Mouse (Mus musculus) liver, embryonic 15.5 days (tissue): Measurements from ENCODE around the gene Fam50b. TPM values are rescaled to one million over a fixed set of nuclear protein-coding genes. Genes with fewer than 3 reads are reported as not detected.

ENCODE experiments used
- ATAC-seq: fragments of 200-750 bp; cut with Nextera tagmentation; 2 replicates; pipeline ENCODE4 v1.8.0; 2017; ENCODE audit warnings: moderate number of reproducible peaks, mild to moderate bottlenecking, moderate library complexity; ENCODE audit not compliant: insufficient read depth
- H3K27ac ChIP-seq: fragments of 300-500 bp; sonication (generic); replicated peaks from 2 replicates; pipeline ENCODE4 v1.5.1; 2015; ENCODE audit warnings: mild to moderate bottlenecking, inconsistent platforms
- H3K27me3 ChIP-seq: fragments of 300-500 bp; sonication (generic); 2 replicates; pipeline ENCODE4 v1.6.1; 2015; ENCODE audit warnings: mild to moderate bottlenecking, inconsistent platforms
- H3K36me3 ChIP-seq: fragments of 300-500 bp; sonication (generic); replicated peaks from 2 replicates; pipeline ENCODE4 v1.6.1; 2015; ENCODE audit warnings: moderate library complexity, mild to moderate bottlenecking, inconsistent platforms
- H3K4me1 ChIP-seq: fragments of 300-500 bp; sonication (generic); replicated peaks from 2 replicates; pipeline ENCODE4 v1.6.1; 2015; ENCODE audit warnings: inconsistent platforms
- H3K4me2 ChIP-seq: fragments of 300-500 bp; sonication (generic); 2 replicates; pipeline ENCODE4 v1.6.1; 2015; ENCODE audit warnings: moderate library complexity, mild to moderate bottlenecking, inconsistent platforms
- H3K4me3 ChIP-seq: fragments of 300-500 bp; sonication (generic); replicated peaks from 2 replicates; pipeline ENCODE4 v1.5.1; 2015; ENCODE audit warnings: mild to moderate bottlenecking, inconsistent platforms
- H3K9ac ChIP-seq: fragments of 300-500 bp; sonication (generic); 2 replicates; pipeline ENCODE4 v1.6.1; 2015; ENCODE audit warnings: moderate library complexity, mild to moderate bottlenecking, inconsistent platforms
- H3K9me3 ChIP-seq: fragments of 300-500 bp; sonication (generic); replicated peaks from 2 replicates; pipeline ENCODE4 v1.6.1; 2016; ENCODE audit warnings: inconsistent platforms
- WGBS: fragments of 180-500 bp; shearing (Covaris S2); methylation state at CpG from one replicate; pipeline ENCODE4 v1.1.7; 2015; ENCODE audit warnings: mixed read lengths; ENCODE audit not compliant: insufficient replicate concordance; 5-methylcytosine and 5-hydroxymethylcytosine counted together
- polyA plus RNA-seq: library from polyadenylated mRNA; unstranded; fragments of >200 nt; fragmentation: Nextera tagmentation; extraction: Ambion mirVana; gene quantifications from 2 replicates; pipeline ENCODE4 v1.2.1, GENCODE M21; 2015

The Fam50b gene
- polyA plus RNA-seq, 1 experiment from 2014 or later = 0.07 TPM

DNA sequence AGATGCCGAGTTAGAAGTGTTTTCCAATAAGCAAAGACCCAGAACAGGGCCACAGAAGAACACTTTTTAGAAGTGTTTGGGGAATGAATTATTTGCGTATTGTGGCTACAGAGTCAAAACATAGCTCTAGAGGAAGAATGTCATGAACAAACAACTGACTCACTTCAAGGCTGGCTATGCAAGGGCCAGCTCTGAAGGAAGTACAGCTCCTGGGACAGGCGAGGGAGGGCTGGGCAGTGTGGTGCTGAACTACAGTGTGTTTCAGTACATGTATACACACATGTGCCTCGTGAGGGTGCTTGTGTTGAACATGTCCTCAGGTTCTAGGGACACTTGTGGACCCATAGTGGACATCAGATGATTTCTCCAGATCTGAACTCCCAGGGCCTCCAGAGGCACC, 25.1 kb upstream of the Fam50b start:
- WGBS = 45% methylated on average over 4 of the region's 4 CpGs
- H3K27ac ChIP-seq = no peak overlapping the region
- ATAC-seq = no peak

DNA sequence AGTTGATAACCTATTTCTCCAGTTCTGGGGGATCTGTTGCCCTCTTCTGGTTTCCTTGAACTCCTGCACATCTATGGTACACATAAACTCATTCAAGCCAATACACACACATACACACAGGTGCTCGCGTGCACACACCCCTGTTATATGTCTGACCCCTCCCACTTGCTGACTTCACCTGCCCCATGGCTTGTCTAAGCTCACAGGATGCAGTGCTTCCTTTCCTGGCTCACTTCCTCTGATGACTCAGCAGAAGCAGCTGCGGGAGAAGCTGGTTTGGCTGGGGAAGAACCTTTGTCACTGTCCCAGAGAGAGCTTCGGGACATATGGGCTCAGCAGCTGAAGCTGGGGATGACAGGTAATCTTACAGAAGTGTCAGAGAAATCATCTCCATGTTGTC, 23.2 kb upstream of the Fam50b start:
- H3K4me3 ChIP-seq = no peak overlapping the region
- 41% methylated on average over 4 of the region's 4 CpGs for WGBS

More for the DNA sequence above, 25.1 kb upstream of the Fam50b start:
- Histone ChIP-seq H3K4me2 (no peak overlapping the region), H3K4me3 (no peak overlapping the region), H3K9me3 (no peaks in the 10 kb centered on the region), H3K27me3 (no peaks in the 10 kb centered on the region), H3K36me3 (no peaks in the 10 kb centered on the region), H3K4me1 (no peaks in the 10 kb centered on the region), H3K9ac (no peak overlapping the region)

DNA sequence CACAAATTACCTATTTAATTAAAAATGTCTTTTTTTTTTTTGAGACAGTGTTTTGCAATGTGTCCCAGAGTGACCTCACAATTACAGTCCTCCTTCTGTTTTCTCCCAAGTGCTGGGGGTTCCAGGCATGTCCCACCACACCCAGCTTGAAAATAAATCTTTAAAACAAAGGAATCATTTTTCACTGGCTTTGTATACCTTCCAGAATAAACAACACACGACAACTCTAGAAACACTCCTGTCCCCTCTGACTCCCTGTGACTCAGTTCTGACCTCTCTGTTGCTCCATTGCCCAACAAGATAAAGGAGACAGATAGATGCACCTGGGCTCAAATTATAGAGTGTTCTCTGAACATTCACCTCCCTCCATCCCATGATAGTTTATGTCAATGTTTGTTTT, 21.8 kb upstream of the Fam50b start:
- Histone ChIP-seq H3K4me2 (no peak overlapping the region), H3K4me1 (no peaks in the 10 kb centered on the region), H3K27me3 (no peaks in the 10 kb centered on the region), H3K27ac (no peak overlapping the region), H3K9ac (no peak overlapping the region), H3K9me3 (no peaks in the 10 kb centered on the region), H3K36me3 (no peaks in the 10 kb centered on the region), H3K4me3 (no peak overlapping the region)
- 33% methylated on average over 1 of the region's 1 CpGs for WGBS
- ATAC-seq = no peak

More for the DNA sequence above, 23.2 kb upstream of the Fam50b start:
- Histone ChIP-seq H3K9ac (no peak overlapping the region), H3K9me3 (no peaks in the 10 kb centered on the region), H3K4me1 (no peaks in the 10 kb centered on the region), H3K27me3 (no peaks in the 10 kb centered on the region), H3K4me2 (no peak overlapping the region), H3K27ac (no peak overlapping the region), H3K36me3 (no peaks in the 10 kb centered on the region)
- no peak for ATAC-seq

- H3K27ac ChIP-seq = no peak overlapping the region
- no peaks in the 10 kb centered on the region for H3K9me3 ChIP-seq
- H3K4me2 ChIP-seq = no peak overlapping the region
- 37% methylated on average over 7 of the region's 7 CpGs for WGBS
- H3K36me3 ChIP-seq = no peaks in the 10 kb centered on the region
- no peak for ATAC-seq
- H3K9ac ChIP-seq = no peak overlapping the region
- no peaks in the 10 kb centered on the region for H3K27me3 ChIP-seq
- H3K4me1 ChIP-seq = no peaks in the 10 kb centered on the region
- no peak overlapping the region for H3K4me3 ChIP-seq
Measured at GRCm38 (mm10) chr13:34715437-34715838, 19.2 kb upstream of the Fam50b start.

DNA sequence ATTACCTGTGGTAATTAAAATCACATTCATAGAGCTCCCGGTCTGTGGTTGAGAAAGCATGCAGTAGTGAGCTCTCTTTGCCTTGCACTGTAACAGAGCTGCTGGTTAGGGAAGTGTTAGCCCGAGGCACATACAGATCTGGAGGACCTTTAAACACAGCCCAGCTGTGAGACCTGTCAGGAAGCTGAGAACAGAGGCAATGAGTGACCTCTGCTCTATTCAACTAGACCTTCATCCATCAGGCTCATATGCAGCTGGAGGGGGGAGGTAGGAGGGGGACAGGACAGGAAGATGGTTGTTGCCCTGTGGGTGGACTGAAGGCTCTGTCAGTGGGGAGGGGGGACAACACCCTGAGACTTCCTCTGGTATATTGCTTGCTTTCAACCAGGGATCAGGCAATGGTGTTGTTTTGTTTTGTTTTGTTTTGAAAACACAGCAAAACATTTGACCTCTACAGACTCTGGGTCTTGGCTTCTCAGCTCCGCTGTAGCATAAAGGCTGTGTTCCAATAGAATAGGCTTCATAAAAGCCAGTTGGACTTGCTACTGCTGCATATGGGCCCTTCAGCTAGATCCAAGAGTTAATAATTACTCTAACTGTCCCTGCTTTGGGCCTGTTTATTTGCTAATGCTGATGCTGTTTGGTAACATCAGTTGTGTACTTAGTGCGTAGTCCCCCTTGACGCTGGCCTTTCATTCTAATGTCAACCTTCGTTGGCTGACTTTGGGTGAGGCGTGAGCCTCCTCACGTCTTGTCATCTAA, 9.6 kb upstream of the Fam50b start:
- ATAC-seq = peak; percentile 73
- H3K4me1 ChIP-seq = peaks cover 9% of the 10 kb centered on the region; the same call in 1 of the 2 replicates
- no peak overlapping the region for H3K9ac ChIP-seq
- H3K4me2 ChIP-seq = no peak overlapping the region
- H3K36me3 ChIP-seq = no peaks in the 10 kb centered on the region
- no peaks in the 10 kb centered on the region for H3K27me3 ChIP-seq
- peak overlapping the region; percentile 55 for H3K27ac ChIP-seq
- WGBS = 57% methylated on average over 8 of the region's 8 CpGs
- H3K9me3 ChIP-seq = no peaks in the 10 kb centered on the region
- no peak overlapping the region for H3K4me3 ChIP-seq

GRCm38 (mm10) chr13:34725800-34726476, 8.7 kb upstream of the Fam50b start:
- Histone ChIP-seq H3K9ac (no peak overlapping the region), H3K4me3 (no peak overlapping the region), H3K36me3 (no peaks in the 10 kb centered on the region), H3K9me3 (no peaks in the 10 kb centered on the region), H3K4me2 (no peak overlapping the region), H3K27ac (no peak overlapping the region; the same call in 1 of the 2 replicates), H3K27me3 (no peaks in the 10 kb centered on the region), H3K4me1 (peaks cover 9% of the 10 kb centered on the region; the same call in 1 of the 2 replicates)
- no peak for ATAC-seq
- whole genome bisulfite sequencing = 14% methylated on average over 9 of the region's 9 CpGs

- H3K36me3 ChIP-seq = no peaks in the 10 kb centered on the region
- peaks cover 9% of the 10 kb centered on the region; the same call in 1 of the 2 replicates for H3K4me1 ChIP-seq
- no peaks in the 10 kb centered on the region for H3K9me3 ChIP-seq
- 29% methylated on average over 8 of the region's 8 CpGs for WGBS
- ATAC-seq = no peak
- H3K9ac ChIP-seq = no peak overlapping the region
- H3K27me3 ChIP-seq = no peaks in the 10 kb centered on the region
- no peak overlapping the region for H3K4me2 ChIP-seq
- no peak overlapping the region for H3K27ac ChIP-seq
- H3K4me3 ChIP-seq = no peak overlapping the region
Measured at GRCm38 (mm10) chr13:34726477-34726805, 8.2 kb upstream of the Fam50b start.

DNA sequence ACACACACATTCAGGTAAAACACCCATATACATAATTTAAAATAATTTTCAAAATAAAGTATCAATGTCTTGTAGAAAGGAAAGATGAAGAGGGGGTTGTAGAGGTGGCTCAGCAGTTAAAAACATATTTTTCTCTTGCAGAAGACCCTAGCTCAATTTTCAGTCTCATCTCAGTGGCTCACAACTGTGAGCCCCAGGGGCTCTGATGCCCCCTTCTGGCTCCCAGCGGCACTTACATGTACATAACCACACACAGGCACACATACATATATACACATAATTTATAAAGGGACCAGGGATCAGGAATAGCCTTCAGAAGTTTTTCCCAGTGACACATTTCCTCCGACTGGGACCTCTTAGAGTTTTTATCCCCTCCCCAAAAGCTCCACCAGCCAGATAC, 7.6 kb upstream of the Fam50b start:
- Histone ChIP-seq H3K36me3 (no peaks in the 10 kb centered on the region), H3K4me2 (no peak overlapping the region), H3K27me3 (no peaks in the 10 kb centered on the region), H3K9me3 (no peaks in the 10 kb centered on the region), H3K4me1 (peaks cover 9% of the 10 kb centered on the region; the same call in 1 of the 2 replicates), H3K4me3 (no peak overlapping the region), H3K27ac (no peak overlapping the region), H3K9ac (no peak overlapping the region)
- no peak for ATAC-seq
- WGBS = 75% methylated on average over 2 of the region's 2 CpGs

GRCm38 (mm10) chr13:34731551-34731950, 3.1 kb upstream of the Fam50b start:
- no peaks in the 10 kb centered on the region for H3K36me3 ChIP-seq
- ATAC-seq = no peak
- no peak overlapping the region for H3K9ac ChIP-seq
- H3K9me3 ChIP-seq = no peaks in the 10 kb centered on the region
- 65% methylated on average over 6 of the region's 6 CpGs for WGBS
- H3K27me3 ChIP-seq = no peaks in the 10 kb centered on the region
- no peak overlapping the region for H3K4me2 ChIP-seq
- no peak overlapping the region for H3K27ac ChIP-seq
- H3K4me3 ChIP-seq = no peak overlapping the region
- H3K4me1 ChIP-seq = no peaks in the 10 kb centered on the region

DNA sequence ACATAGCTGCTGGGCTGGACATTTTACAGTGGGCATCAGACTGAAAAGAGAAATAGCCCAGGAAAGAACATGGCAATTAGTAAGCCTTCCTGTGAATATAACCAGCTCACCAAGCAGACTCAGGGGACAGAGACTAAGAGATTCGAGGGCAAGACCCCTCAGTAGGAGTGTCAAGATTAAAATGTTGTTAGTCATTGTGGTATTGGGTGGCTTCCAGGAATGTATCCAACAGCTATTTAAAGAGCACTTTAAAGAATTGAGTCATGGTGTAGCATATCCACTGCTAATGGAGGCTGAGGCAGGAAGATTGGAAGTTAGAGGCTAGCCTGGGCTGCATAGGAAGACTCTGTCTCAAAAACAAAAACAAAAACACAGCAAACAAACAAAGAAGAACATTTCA, 870 bp upstream of the Fam50b start:
- WGBS = 23% methylated on average over 1 of the region's 1 CpGs
- ATAC-seq = no peak
- Histone ChIP-seq H3K4me1 (0 out of 2 replicates have a peak, but pooled peaks cover 3% of the 10 kb centered on the region), H3K36me3 (no peaks in the 10 kb centered on the region), H3K4me3 (no peak overlapping the region), H3K27ac (no peak overlapping the region), H3K27me3 (no peaks in the 10 kb centered on the region), H3K9ac (no peak overlapping the region), H3K4me2 (no peak overlapping the region), H3K9me3 (no peaks in the 10 kb centered on the region)

- no peaks in the 10 kb centered on the region for H3K9me3 ChIP-seq
- ATAC-seq = no peak
- no peak overlapping the region for H3K9ac ChIP-seq
- 62% methylated on average over 7 of the region's 7 CpGs for WGBS
- no peak overlapping the region for H3K4me2 ChIP-seq
- no peaks in the 10 kb centered on the region for H3K36me3 ChIP-seq
- H3K27ac ChIP-seq = no peak overlapping the region
- no peaks in the 10 kb centered on the region for H3K27me3 ChIP-seq
- H3K4me1 ChIP-seq = 0 out of 2 replicates have a peak, but pooled peaks cover 6% of the 10 kb centered on the region
- no peak overlapping the region for H3K4me3 ChIP-seq
Measured at GRCm38 (mm10) chr13:34737968-34738698, 3.5 kb downstream of the Fam50b start.
